Mouse (Mus musculus) spleen, adult 2 months (tissue): ENCODE results near the gene Necab2.

Experiments used
- CTCF ChIP-seq: fragments of 200-500 bp; IDR thresholded peaks from 2 replicates; pipeline ENCODE4 v1.5.1; 2011; ENCODE audit warnings: mild to moderate bottlenecking, inconsistent platforms; ENCODE audit not compliant: insufficient read depth, insufficient read length, insufficient replicate concordance; ENCODE audit errors: extremely low read depth
- POLR2A ChIP-seq: fragments of 200-500 bp; IDR thresholded peaks from 2 replicates; pipeline ENCODE4 v1.6.1; 2011; ENCODE audit warnings: low read depth, low read length, inconsistent platforms

GRCm38 (mm10) chr8:119440952-119441270 is 5.6 kb upstream of the Necab2 start:
- no peak for TF ChIP-seq CTCF
- TF ChIP-seq POLR2A, result no peak
